Mouse (Mus musculus): ENCODE results near the gene Fut2.

The Fut2 gene

GRCm38 (mm10) chr7:45702809-45703520 lies 36.8 kb upstream of the Fut2 start:
- DNase-seq (ENCODE audit: extremely low read depth, low read depth) = no peak

- DNase-seq (ENCODE audit: extremely low read depth, low read depth) = no peak
Measured at GRCm38 (mm10) chr7:45702316-45702715, 36.1 kb upstream of the Fut2 start.

- no peak for DNase-seq (ENCODE audit: extremely low read depth, low read depth)
Measured at GRCm38 (mm10) chr7:45701607-45702006, 35.4 kb upstream of the Fut2 start.

GRCm38 (mm10) chr7:45701072-45701471 lies 34.9 kb upstream of the Fut2 start:
- DNase-seq (ENCODE audit: extremely low read depth, low read depth) = no peak

GRCm38 (mm10) chr7:45700301-45701015 lies 34.3 kb upstream of the Fut2 start:
- peak; percentile 63 for DNase-seq (ENCODE audit: extremely low read depth, low read depth)

GRCm38 (mm10) chr7:45699523-45700141 lies 33.4 kb upstream of the Fut2 start, which contains the start of gene Car11:
TSS of gene Car11 (plus strand) at chr7:45699843.
- no peak for DNase-seq (ENCODE audit: extremely low read depth, low read depth)

- DNase-seq (ENCODE audit: extremely low read depth, low read depth) = no peak
Measured at GRCm38 (mm10) chr7:45697894-45698293, 31.7 kb upstream of the Fut2 start.

- no peak for DNase-seq (ENCODE audit: extremely low read depth, low read depth)
Measured at GRCm38 (mm10) chr7:45695098-45695497, 28.9 kb upstream of the Fut2 start.

- no peak for DNase-seq (ENCODE audit: extremely low read depth, low read depth)
Measured at GRCm38 (mm10) chr7:45693921-45694591, 27.9 kb upstream of the Fut2 start, which contains the start of gene Sec1. TSS of gene Sec1 (minus strand) at chr7:45694402.

GRCm38 (mm10) chr7:45692364-45692763 lies 26.2 kb upstream of the Fut2 start:
- no peak for DNase-seq (ENCODE audit: extremely low read depth, low read depth)

GRCm38 (mm10) chr7:45689800-45690199 lies 23.6 kb upstream of the Fut2 start:
- DNase-seq (ENCODE audit: extremely low read depth, low read depth) = no peak

- no peak for DNase-seq (ENCODE audit: extremely low read depth, low read depth)
Measured at GRCm38 (mm10) chr7:45689099-45689498, 22.9 kb upstream of the Fut2 start.

- DNase-seq (ENCODE audit: extremely low read depth, low read depth) = no peak
Measured at GRCm38 (mm10) chr7:45686841-45687240, 20.6 kb upstream of the Fut2 start.

GRCm38 (mm10) chr7:45685811-45686210 lies 19.6 kb upstream of the Fut2 start:
- DNase-seq (ENCODE audit: extremely low read depth, low read depth) = no peak

GRCm38 (mm10) chr7:45683396-45684050 lies 17.3 kb upstream of the Fut2 start, which contains the start of gene Ntn5:
TSS of gene Ntn5 (plus strand) at chr7:45684022.
- DNase-seq (ENCODE audit: extremely low read depth, low read depth) = no peak

- peak; percentile 66 for DNase-seq (ENCODE audit: extremely low read depth, low read depth)
Measured at GRCm38 (mm10) chr7:45682144-45683126, 16.2 kb upstream of the Fut2 start.

- DNase-seq (ENCODE audit: extremely low read depth, low read depth) = peak; percentile 73
Measured at GRCm38 (mm10) chr7:45681046-45681736, 15.0 kb upstream of the Fut2 start.

GRCm38 (mm10) chr7:45679966-45680621 lies 13.9 kb upstream of the Fut2 start:
- DNase-seq (ENCODE audit: extremely low read depth, low read depth) = no peak

GRCm38 (mm10) chr7:45678513-45678912 lies 12.3 kb upstream of the Fut2 start:
- DNase-seq (ENCODE audit: extremely low read depth, low read depth) = no peak
